Mouse (Mus musculus) limb, embryonic 14.5 days (tissue): Measurements from ENCODE around the gene Bcl2. TPM values are rescaled to one million over a fixed set of nuclear protein-coding genes. Genes with fewer than 3 reads are reported as not detected.

ENCODE experiments used
- ATAC-seq: fragments of 200-750 bp; cut with Nextera tagmentation; 2 replicates; pipeline ENCODE4 v1.8.0; 2017; ENCODE audit warnings: low read depth, moderate number of reproducible peaks, moderate TSS enrichment; ENCODE audit not compliant: low FRiP score
- DNase-seq: peaks from one replicate; pipeline ENCODE4 v3.0.0-alpha.2; 2015; ENCODE audit warnings: low spot score
- H3K27ac ChIP-seq: fragments of 300-500 bp; sonication (generic); replicated peaks from 2 replicates; pipeline ENCODE4 v1.5.1; 2014; ENCODE audit warnings: low read depth, mild to moderate bottlenecking, low read length, moderate library complexity, mixed read lengths
- H3K27me3 ChIP-seq: fragments of 300-500 bp; sonication (generic); 2 replicates; pipeline ENCODE4 v1.6.1; 2014; ENCODE audit warnings: low read length, mixed read lengths; ENCODE audit not compliant: control insufficient read depth, insufficient read depth
- H3K36me3 ChIP-seq: fragments of 300-500 bp; sonication (generic); 2 replicates; pipeline ENCODE4 v1.6.1; 2014; ENCODE audit warnings: mild to moderate bottlenecking, low read length, moderate library complexity, mixed read lengths; ENCODE audit not compliant: control insufficient read depth, insufficient read depth
- H3K4me1 ChIP-seq: fragments of 300-500 bp; sonication (generic); 2 replicates; pipeline ENCODE4 v1.6.1; 2014; ENCODE audit warnings: antibody characterized with exemption, low read length, mixed read lengths; ENCODE audit not compliant: control insufficient read depth, insufficient read depth
- H3K4me2 ChIP-seq: fragments of 300-500 bp; sonication (generic); replicated peaks from 2 replicates; pipeline ENCODE4 v1.6.1; 2014; ENCODE audit warnings: low read depth, mild to moderate bottlenecking, low read length, moderate library complexity; ENCODE audit not compliant: severe bottlenecking
- H3K4me3 ChIP-seq: fragments of 300-500 bp; sonication (generic); replicated peaks from 2 replicates; pipeline ENCODE4 v1.5.1; 2014; ENCODE audit warnings: low read length
- H3K9ac ChIP-seq: fragments of 300-500 bp; sonication (generic); 2 replicates; pipeline ENCODE4 v1.6.1; 2014; ENCODE audit warnings: mild to moderate bottlenecking, low read depth, low read length, moderate library complexity; ENCODE audit not compliant: severe bottlenecking
- H3K9me3 ChIP-seq: fragments of 300-500 bp; sonication (generic); 2 replicates; pipeline ENCODE4 v1.6.1; 2016; ENCODE audit warnings: low read length; ENCODE audit not compliant: control insufficient read depth
- POLR2A ChIP-seq: fragments of 200-500 bp; IDR thresholded peaks from 2 replicates; pipeline ENCODE4 v1.8.0; 2012; ENCODE audit warnings: inconsistent platforms, mild to moderate bottlenecking, moderate library complexity, borderline replicate concordance; ENCODE audit not compliant: insufficient read depth, insufficient read length; ENCODE audit errors: extremely low read depth
- WGBS: fragments of 180-500 bp; shearing (Covaris S2); extraction: QIAGEN DNeasy Blood & Tissue Kit; methylation state at CpG from one replicate; pipeline ENCODE4 v1.1.7; 2014; 5-methylcytosine and 5-hydroxymethylcytosine counted together
- polyA plus RNA-seq, 2 experiments: library from polyadenylated mRNA; depleted of rRNA in 1 of 2; stranded (reverse) in 1 of 2; unstranded in 1 of 2; fragments of >200 nt; fragmentation: Nextera tagmentation in 1 of 2; extraction: Ambion mirVana in 1 of 2; gene quantifications; 2 replicates each; pipeline versions ENCODE4 v1.2.1 to v1.2.3; 2012 to 2014

The Bcl2 gene
- polyA plus RNA-seq, 2 experiments: 8.0 to 15.7 TPM

- peak; percentile 88 for ATAC-seq
- Histone ChIP-seq H3K4me3 (no peak overlapping the region), H3K36me3 (no peaks in the 10 kb centered on the region), H3K27ac (0 out of 2 replicates have a peak overlapping the region, but pooled peaks have one; percentile 71), H3K27me3 (no peaks in the 10 kb centered on the region), H3K4me2 (no peak overlapping the region), H3K4me1 (peaks cover 23% of the 10 kb centered on the region), H3K9ac (no peak overlapping the region), H3K9me3 (no peaks in the 10 kb centered on the region)
- 10% methylated on average over 2 of the region's 2 CpGs for WGBS
- no peak for TF ChIP-seq POLR2A
- DNase-seq: no peak
Observed at GRCm38 (mm10) chr1:106598292-106598583, 115.8 kb downstream of the Bcl2 start.

- no peaks in the 10 kb centered on the region for H3K27me3 ChIP-seq
- no peak for TF ChIP-seq POLR2A
- H3K9ac ChIP-seq: no peak overlapping the region
- H3K4me1 ChIP-seq: peaks cover 18% of the 10 kb centered on the region
- H3K9me3 ChIP-seq: no peaks in the 10 kb centered on the region
- H3K4me3 ChIP-seq: no peak overlapping the region
- ATAC-seq (peak; percentile 80), DNase-seq (peak; percentile 53)
- 9% methylated on average over 5 of the region's 5 CpGs for WGBS
- no peak overlapping the region for H3K4me2 ChIP-seq
- no peaks in the 10 kb centered on the region for H3K36me3 ChIP-seq
- H3K27ac ChIP-seq: peak overlapping the region; percentile 53
Observed at GRCm38 (mm10) chr1:106597575-106598291, 116.3 kb downstream of the Bcl2 start.

- no peak overlapping the region for H3K27ac ChIP-seq
- H3K9me3 ChIP-seq: no peaks in the 10 kb centered on the region
- no peak overlapping the region for H3K4me3 ChIP-seq
- DNase-seq: no peak
- no peaks in the 10 kb centered on the region for H3K27me3 ChIP-seq
- no peak overlapping the region for H3K4me2 ChIP-seq
- peaks cover 17% of the 10 kb centered on the region for H3K4me1 ChIP-seq
- no peaks in the 10 kb centered on the region for H3K36me3 ChIP-seq
- H3K9ac ChIP-seq: no peak overlapping the region
- 93% methylated on average over 1 of the region's 1 CpGs for WGBS
- TF ChIP-seq POLR2A: no peak
- ATAC-seq: no peak
Observed at GRCm38 (mm10) chr1:106596380-106596779, 117.7 kb downstream of the Bcl2 start.

GRCm38 (mm10) chr1:106595286-106595885 is 118.7 kb downstream of the Bcl2 start:
- Histone ChIP-seq H3K4me3 (no peak overlapping the region), H3K27me3 (no peaks in the 10 kb centered on the region), H3K27ac (no peak overlapping the region), H3K9ac (no peak overlapping the region), H3K4me1 (peaks cover 15% of the 10 kb centered on the region), H3K9me3 (no peaks in the 10 kb centered on the region), H3K36me3 (no peaks in the 10 kb centered on the region), H3K4me2 (no peak overlapping the region)
- WGBS: 84% methylated on average over 6 of the region's 6 CpGs
- ATAC-seq (no peak), DNase-seq (no peak)
- no peak for TF ChIP-seq POLR2A

GRCm38 (mm10) chr1:106591180-106591774 is 122.8 kb downstream of the Bcl2 start:
- no peak for TF ChIP-seq POLR2A
- DNase-seq (no peak), ATAC-seq (no peak)
- no peaks in the 10 kb centered on the region for H3K27me3 ChIP-seq
- no peak overlapping the region for H3K4me2 ChIP-seq
- H3K9me3 ChIP-seq: no peaks in the 10 kb centered on the region
- H3K36me3 ChIP-seq: no peaks in the 10 kb centered on the region
- H3K4me1 ChIP-seq: peaks cover 12% of the 10 kb centered on the region
- H3K4me3 ChIP-seq: no peak overlapping the region
- WGBS: 26% methylated on average over 2 of the region's 2 CpGs
- no peak overlapping the region for H3K9ac ChIP-seq
- no peak overlapping the region for H3K27ac ChIP-seq
